Mouse (Mus musculus) urinary bladder, adult 2 months (tissue): ENCODE results near the gene Pacsin3. TPM values are rescaled to one million over a fixed set of nuclear protein-coding genes. Genes with fewer than 3 reads are reported as not detected.

Source experiments
- DNase-seq: peaks from one replicate; pipeline ENCODE4 v3.0.0; 2022; ENCODE audit warnings: low spot score
- polyA plus RNA-seq: library from polyadenylated mRNA; depleted of rRNA; stranded (reverse); fragments of >200 nt; gene quantifications from 2 replicates; pipeline ENCODE4 v1.2.3, GENCODE M21; 2012; rRNA removed

Pacsin3 gene
- polyA plus RNA-seq, 1 experiment, result 43.3 TPM

- no peak for DNase-seq
Observed at GRCm38 (mm10) chr2:91301836-91302235, 46.1 kb downstream of the Pacsin3 start.

GRCm38 (mm10) chr2:91302845-91303244 is 47.1 kb downstream of the Pacsin3 start:
- DNase-seq, result no peak

GRCm38 (mm10) chr2:91305926-91306325 is 50.2 kb downstream of the Pacsin3 start:
- no peak for DNase-seq

- DNase-seq, result no peak
Observed at GRCm38 (mm10) chr2:91306589-91306988, 50.8 kb downstream of the Pacsin3 start.

GRCm38 (mm10) chr2:91308680-91309079 is 52.9 kb downstream of the Pacsin3 start:
- no peak for DNase-seq

GRCm38 (mm10) chr2:91309546-91309945 is 53.8 kb downstream of the Pacsin3 start:
- no peak for DNase-seq

GRCm38 (mm10) chr2:91312578-91313311 is 57.0 kb downstream of the Pacsin3 start:
- DNase-seq, result no peak

- no peak for DNase-seq
Observed at GRCm38 (mm10) chr2:91314184-91314583, 58.4 kb downstream of the Pacsin3 start.

Other genes with a start within 250 kb of the Pacsin3 start
- 0.56 and 0.81 TPM in 2 replicates for gene Rapsn, start 220.3 kb upstream of the Pacsin3 start, polyA plus RNA-seq
- 166 and 178 TPM in 2 replicates for gene Psmc3, start 201.9 kb upstream of the Pacsin3 start, polyA plus RNA-seq
- gene Slc39a13, start 185.5 kb upstream of the Pacsin3 start, polyA plus RNA-seq, result 63.7 and 87.4 TPM in 2 replicates
- 17.7 and 21.0 TPM in 2 replicates for gene Spi1, start 173.6 kb upstream of the Pacsin3 start, polyA plus RNA-seq
- 0.04 TPM in 2 replicates for gene Mybpc3, start 137.8 kb upstream of the Pacsin3 start, polyA plus RNA-seq
- gene Madd, start 72.1 kb upstream of the Pacsin3 start, polyA plus RNA-seq, result 19.7 and 20.7 TPM in 2 replicates
- 18.6 and 20.8 TPM in 2 replicates for gene Nr1h3, start 53.1 kb upstream of the Pacsin3 start, polyA plus RNA-seq
- 18.8 and 24.2 TPM in 2 replicates for gene Acp2, start 53.1 kb upstream of the Pacsin3 start, polyA plus RNA-seq
- 28.5 and 43.1 TPM in 2 replicates for gene Ddb2, start 19.0 kb upstream of the Pacsin3 start, polyA plus RNA-seq
- gene Arfgap2, start 9.0 kb downstream of the Pacsin3 start, polyA plus RNA-seq, result 30.7 and 41.6 TPM in 2 replicates
- gene 1110051M20Rik, start 188.8 kb downstream of the Pacsin3 start, polyA plus RNA-seq, result 21.0 and 25.7 TPM in 2 replicates
- gene Lrp4, start 201.6 kb downstream of the Pacsin3 start, polyA plus RNA-seq, result 4.4 and 5.8 TPM in 2 replicates